Mouse (Mus musculus) hindbrain, embryonic 11.5 days (tissue): ENCODE results near the gene Sgms2. TPM values are rescaled to one million over a fixed set of nuclear protein-coding genes. Genes with fewer than 3 reads are reported as not detected.

Source experiments
- ATAC-seq: fragments of 200-750 bp; cut with Nextera tagmentation; 2 replicates; pipeline ENCODE4 v1.8.0; 2017; ENCODE audit warnings: mild to moderate bottlenecking, moderate TSS enrichment, moderate library complexity; ENCODE audit not compliant: low FRiP score
- DNase-seq: peaks from one replicate; pipeline ENCODE4 v3.0.0-alpha.2; 2015; ENCODE audit warnings: low spot score
- H3K27ac ChIP-seq: fragments of 300-500 bp; sonication (generic); 2 replicates; pipeline ENCODE4 v1.5.1; 2014; ENCODE audit warnings: mild to moderate bottlenecking, low read depth, low read length
- H3K27me3 ChIP-seq: fragments of 300-500 bp; sonication (generic); 2 replicates; pipeline ENCODE4 v1.6.1; 2014; ENCODE audit warnings: mild to moderate bottlenecking, low read length, moderate library complexity, mixed read lengths; ENCODE audit not compliant: control insufficient read depth, insufficient read depth
- H3K36me3 ChIP-seq: fragments of 300-500 bp; sonication (generic); 2 replicates; pipeline ENCODE4 v1.6.1; 2014; ENCODE audit warnings: mild to moderate bottlenecking, low read length, moderate library complexity, mixed read lengths; ENCODE audit not compliant: control insufficient read depth, insufficient read depth
- H3K4me1 ChIP-seq: fragments of 300-500 bp; sonication (generic); replicated peaks from 2 replicates; pipeline ENCODE4 v1.6.1; 2014; ENCODE audit warnings: low read length, mixed read lengths; ENCODE audit not compliant: control insufficient read depth, insufficient read depth
- H3K4me2 ChIP-seq: fragments of 300-500 bp; sonication (generic); replicated peaks from 2 replicates; pipeline ENCODE4 v1.6.1; 2014; ENCODE audit warnings: mild to moderate bottlenecking, low read depth, low read length
- H3K4me3 ChIP-seq: fragments of 300-500 bp; sonication (generic); 2 replicates; pipeline ENCODE4 v1.5.1; 2014; ENCODE audit warnings: low read depth, low read length
- H3K9ac ChIP-seq: fragments of 300-500 bp; sonication (generic); 2 replicates; pipeline ENCODE4 v1.6.1; 2014; ENCODE audit warnings: low read depth, low read length
- H3K9me3 ChIP-seq: fragments of 300-500 bp; sonication (generic); 2 replicates; pipeline ENCODE4 v1.6.1; 2016; ENCODE audit warnings: low read length; ENCODE audit not compliant: control insufficient read depth
- WGBS: fragments of 180-500 bp; shearing (Covaris S2); extraction: QIAGEN DNeasy Blood & Tissue Kit; methylation state at CpG from one replicate; pipeline ENCODE4 v1.1.7; 2014; 5-methylcytosine and 5-hydroxymethylcytosine counted together
- polyA plus RNA-seq: library from polyadenylated mRNA; unstranded; fragments of >200 nt; fragmentation: Nextera tagmentation; extraction: Ambion mirVana; gene quantifications from 2 replicates; pipeline ENCODE4 v1.2.1, GENCODE M21; 2014

Sgms2 gene
- polyA plus RNA-seq, 1 experiment from 2014 or later: 1.0 TPM

DNA sequence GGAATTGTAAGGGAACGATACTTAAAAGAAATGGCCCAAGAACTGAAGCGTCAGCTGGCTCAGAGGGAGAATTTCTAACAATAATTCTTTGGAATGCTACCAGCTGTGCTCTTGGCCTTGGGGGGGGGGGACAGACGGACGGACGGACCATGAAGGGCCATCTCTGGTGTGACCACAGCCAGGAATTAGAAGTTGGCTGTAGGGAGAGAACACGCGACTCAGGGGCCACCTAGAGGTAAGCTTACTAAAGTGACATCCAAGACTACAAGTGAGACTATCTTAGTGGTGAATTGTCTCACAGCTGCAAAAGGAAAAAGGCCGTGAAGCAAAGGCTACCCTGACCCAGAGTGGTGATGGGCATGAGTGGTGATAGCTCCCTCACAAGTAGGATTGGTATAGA lies 20.4 kb upstream of the Sgms2 start:
- H3K36me3 ChIP-seq: no peaks in the 10 kb centered on the region
- H3K9ac ChIP-seq: no peak overlapping the region
- ATAC-seq (no peak), DNase-seq (no peak)
- 80% methylated on average over 8 of the region's 8 CpGs for WGBS
- H3K4me2 ChIP-seq: no peak overlapping the region
- H3K4me1 ChIP-seq: no peaks in the 10 kb centered on the region
- H3K9me3 ChIP-seq: no peaks in the 10 kb centered on the region
- no peak overlapping the region for H3K27ac ChIP-seq
- no peak overlapping the region for H3K4me3 ChIP-seq
- no peaks in the 10 kb centered on the region for H3K27me3 ChIP-seq

DNA sequence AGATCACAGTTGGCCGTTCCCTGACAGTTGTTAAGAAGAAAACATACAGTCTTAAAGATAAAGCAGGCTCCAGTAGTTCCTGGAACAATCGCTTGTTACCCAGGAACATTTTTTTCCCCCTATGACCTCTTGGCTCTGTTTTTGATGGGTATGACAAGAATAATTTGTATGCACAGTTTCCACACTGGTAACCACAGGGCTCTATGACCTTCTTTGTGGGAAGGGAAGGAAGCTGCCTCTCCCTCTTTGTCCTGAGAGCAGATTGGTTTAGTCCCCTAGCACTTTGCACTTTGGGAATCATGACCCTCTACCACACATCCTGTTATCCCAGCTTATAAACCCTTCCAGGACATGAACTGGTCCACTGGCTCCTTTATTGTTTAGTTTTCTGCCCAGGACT lies 16.8 kb upstream of the Sgms2 start:
- H3K4me1 ChIP-seq: no peaks in the 10 kb centered on the region
- H3K27me3 ChIP-seq: no peaks in the 10 kb centered on the region
- WGBS: 65% methylated on average over 2 of the region's 2 CpGs
- no peak overlapping the region for H3K4me2 ChIP-seq
- no peak overlapping the region for H3K4me3 ChIP-seq
- no peak overlapping the region for H3K27ac ChIP-seq
- DNase-seq (no peak), ATAC-seq (no peak)
- H3K36me3 ChIP-seq: no peaks in the 10 kb centered on the region
- no peak overlapping the region for H3K9ac ChIP-seq
- H3K9me3 ChIP-seq: no peaks in the 10 kb centered on the region

DNA sequence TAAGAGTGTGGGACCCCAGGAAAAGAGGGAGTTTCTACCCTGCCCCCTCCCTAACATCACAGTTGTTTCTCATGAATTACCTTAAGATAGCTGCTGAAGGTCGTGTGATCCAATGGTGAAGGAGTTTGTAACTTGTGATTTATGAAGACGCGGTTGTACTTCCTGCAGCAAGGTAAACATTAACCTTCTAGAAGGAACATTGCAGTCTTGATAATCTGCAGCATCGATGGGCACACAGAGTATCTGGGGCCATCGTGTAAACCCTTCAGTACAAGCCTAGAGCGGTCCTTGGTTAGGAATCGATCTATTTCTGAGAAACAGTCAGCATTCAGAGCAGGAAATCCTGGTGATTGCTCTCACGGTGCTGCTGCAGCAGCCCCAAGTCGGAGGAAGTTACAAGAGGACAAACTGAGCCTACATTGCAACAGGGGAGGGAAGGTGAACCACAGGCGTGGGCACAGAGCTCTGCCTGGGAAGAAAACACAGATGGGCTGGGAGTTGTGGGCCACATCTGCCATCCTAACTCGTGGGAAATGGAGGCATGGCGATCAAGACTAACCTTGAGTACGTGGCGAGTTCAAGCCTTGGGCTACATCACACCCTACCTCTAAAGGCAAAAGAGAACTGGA lies 13.5 kb upstream of the Sgms2 start:
- ATAC-seq: no peak
- Histone ChIP-seq H3K4me2 (no peak overlapping the region), H3K27ac (no peak overlapping the region), H3K9me3 (no peaks in the 10 kb centered on the region), H3K4me1 (no peaks in the 10 kb centered on the region), H3K27me3 (no peaks in the 10 kb centered on the region), H3K9ac (no peak overlapping the region), H3K4me3 (no peak overlapping the region), H3K36me3 (no peaks in the 10 kb centered on the region)
- no peak for DNase-seq
- 87% methylated on average over 14 of the region's 14 CpGs for WGBS

DNA sequence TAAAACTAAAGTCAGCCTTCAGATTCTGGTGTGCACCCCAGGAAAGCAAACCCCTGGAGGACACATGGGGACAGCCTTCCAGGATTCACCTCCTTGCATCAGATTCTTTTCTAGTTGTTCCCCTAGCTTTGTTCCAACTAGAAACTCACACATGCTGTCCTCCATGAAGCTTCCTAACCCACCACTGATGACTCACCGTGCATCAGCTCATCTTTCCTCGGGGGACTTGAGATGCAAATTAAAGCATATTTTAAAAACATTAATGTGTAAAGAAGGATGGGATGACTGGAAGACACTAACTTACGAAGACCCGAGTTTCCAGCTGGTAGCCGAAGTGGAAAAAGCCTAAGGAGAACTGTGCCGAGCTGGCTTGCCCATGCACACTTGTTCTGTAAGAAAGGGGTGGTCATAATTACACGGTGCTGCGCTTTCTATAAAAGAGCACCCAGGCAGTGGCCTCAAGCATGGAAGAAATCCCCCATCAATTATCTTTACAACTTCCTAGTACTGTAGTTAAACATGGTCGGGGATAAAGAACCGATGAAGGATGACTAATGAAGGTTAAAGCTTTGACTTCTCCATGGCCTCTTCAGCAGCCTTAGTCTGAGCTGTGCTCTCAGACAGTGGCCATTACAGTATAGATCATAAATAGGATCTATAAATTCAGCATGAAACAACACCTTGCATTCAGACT lies 10.6 kb upstream of the Sgms2 start:
- H3K9me3 ChIP-seq: no peaks in the 10 kb centered on the region
- WGBS: 65% methylated on average over 10 of the region's 10 CpGs
- no peak overlapping the region for H3K4me2 ChIP-seq
- DNase-seq: no peak
- no peaks in the 10 kb centered on the region for H3K4me1 ChIP-seq
- H3K9ac ChIP-seq: no peak overlapping the region
- H3K27ac ChIP-seq: no peak overlapping the region
- H3K4me3 ChIP-seq: no peak overlapping the region
- H3K27me3 ChIP-seq: no peaks in the 10 kb centered on the region
- H3K36me3 ChIP-seq: no peaks in the 10 kb centered on the region
- ATAC-seq: no peak

DNA sequence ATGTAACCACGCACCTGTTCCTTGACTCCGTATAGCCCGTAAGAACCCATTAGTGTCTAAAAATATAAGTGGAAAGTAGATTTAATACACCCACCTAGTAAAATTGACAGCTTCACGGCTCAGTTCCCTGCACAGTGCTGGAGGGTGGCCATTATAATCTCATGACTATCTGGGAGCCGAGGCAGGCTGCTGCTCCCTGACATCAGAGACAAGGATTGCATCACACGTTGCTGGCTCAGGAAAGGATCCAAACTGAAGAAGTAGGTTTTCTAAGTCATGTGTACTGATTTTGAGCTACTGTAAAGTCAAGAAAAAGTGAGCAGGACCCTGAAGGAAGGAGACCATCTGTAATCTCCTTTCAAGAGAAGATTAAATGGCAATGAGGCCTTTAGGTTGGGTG lies 8.4 kb upstream of the Sgms2 start:
- Histone ChIP-seq H3K4me3 (no peak overlapping the region), H3K9me3 (no peaks in the 10 kb centered on the region), H3K27ac (no peak overlapping the region), H3K9ac (no peak overlapping the region), H3K4me2 (no peak overlapping the region), H3K36me3 (no peaks in the 10 kb centered on the region), H3K27me3 (no peaks in the 10 kb centered on the region), H3K4me1 (no peaks in the 10 kb centered on the region)
- DNase-seq (no peak), ATAC-seq (no peak)
- 83% methylated on average over 6 of the region's 6 CpGs for WGBS

DNA sequence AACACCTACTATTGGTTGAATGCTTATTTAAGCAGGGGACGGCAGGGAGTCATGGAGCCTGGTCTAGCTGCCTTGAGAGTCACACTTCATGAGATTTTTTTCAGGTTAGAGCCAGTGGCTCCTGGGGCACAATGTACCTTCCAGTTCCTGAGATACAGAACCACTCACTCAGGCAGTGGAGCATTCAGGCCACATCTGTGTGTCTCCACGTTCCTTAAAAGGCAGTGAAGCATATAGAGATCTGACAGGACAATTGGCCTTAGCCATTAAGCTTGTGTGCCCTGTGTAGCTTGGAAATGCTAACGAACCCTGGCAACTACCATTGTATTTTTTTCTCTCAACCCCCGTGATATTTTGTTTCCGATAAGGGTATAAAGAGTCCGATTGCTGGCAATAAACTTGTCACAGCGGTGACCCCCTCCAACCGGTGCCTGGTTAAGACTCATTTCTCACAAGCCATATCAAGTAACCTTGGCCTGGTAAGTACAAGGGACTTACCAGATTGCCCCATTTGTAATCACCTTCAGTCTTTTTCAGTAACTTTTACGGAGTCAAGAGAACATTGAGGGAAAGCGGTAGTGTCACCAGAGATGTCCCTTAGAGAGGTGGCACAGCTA lies 5.4 kb upstream of the Sgms2 start:
- H3K4me2 ChIP-seq: no peak overlapping the region
- WGBS: 56% methylated on average over 10 of the region's 10 CpGs
- H3K9ac ChIP-seq: no peak overlapping the region
- no peak for ATAC-seq
- DNase-seq: no peak
- no peak overlapping the region for H3K27ac ChIP-seq
- no peak overlapping the region for H3K4me3 ChIP-seq
- peaks cover 5% of the 10 kb centered on the region for H3K27me3 ChIP-seq
- H3K4me1 ChIP-seq: no peaks in the 10 kb centered on the region
- H3K36me3 ChIP-seq: no peaks in the 10 kb centered on the region
- no peaks in the 10 kb centered on the region for H3K9me3 ChIP-seq

DNA sequence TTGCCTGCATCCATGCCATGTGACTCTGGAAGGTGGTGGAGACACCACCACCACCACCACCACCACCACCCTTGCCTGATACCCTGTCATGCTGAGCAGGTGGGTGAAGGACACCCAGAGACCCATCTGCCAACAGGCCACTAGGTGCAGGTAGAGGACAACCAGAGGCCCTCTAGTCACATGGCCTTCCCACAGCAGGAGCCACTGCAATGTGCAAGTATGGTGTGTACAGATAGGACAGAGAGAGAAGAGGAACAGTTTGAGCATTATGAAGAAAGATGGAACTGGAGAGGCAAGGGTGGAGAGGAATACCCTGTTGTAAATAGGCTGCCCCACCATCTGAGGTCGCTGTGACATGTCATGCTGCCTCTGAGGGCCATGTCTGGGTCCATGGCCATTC lies 3.9 kb upstream of the Sgms2 start:
- Histone ChIP-seq H3K27me3 (peaks cover 12% of the 10 kb centered on the region), H3K36me3 (no peaks in the 10 kb centered on the region), H3K9ac (no peak overlapping the region), H3K9me3 (no peaks in the 10 kb centered on the region), H3K27ac (no peak overlapping the region), H3K4me1 (no peaks in the 10 kb centered on the region), H3K4me2 (no peak overlapping the region), H3K4me3 (no peak overlapping the region)
- WGBS: 74% methylated on average over 1 of the region's 1 CpGs
- DNase-seq (no peak), ATAC-seq (no peak)

DNA sequence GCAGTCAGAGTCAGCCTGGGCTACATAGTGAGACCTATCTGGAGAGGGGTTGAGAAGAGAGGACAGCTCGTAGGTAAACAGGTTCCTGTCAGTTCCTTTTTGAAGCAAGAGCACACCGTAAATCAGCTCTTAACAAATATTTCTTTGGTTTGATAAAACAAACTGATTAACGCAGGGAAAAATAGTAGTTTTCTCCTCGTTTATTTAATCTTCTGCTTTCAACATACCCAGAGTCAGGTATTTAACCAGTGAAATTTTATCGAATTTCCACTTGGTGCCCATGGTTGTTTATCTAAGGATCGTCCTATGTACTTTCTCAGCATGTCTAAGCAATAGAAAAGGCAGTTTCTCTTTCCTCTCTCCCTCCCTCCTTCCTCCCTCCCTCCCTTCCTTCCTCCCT lies 2.0 kb upstream of the Sgms2 start:
- Histone ChIP-seq H3K27me3 (peaks cover 18% of the 10 kb centered on the region), H3K4me3 (no peak overlapping the region), H3K36me3 (no peaks in the 10 kb centered on the region), H3K4me2 (no peak overlapping the region), H3K9me3 (no peaks in the 10 kb centered on the region), H3K4me1 (no peaks in the 10 kb centered on the region; the same call in 1 of the 2 replicates), H3K27ac (no peak overlapping the region), H3K9ac (no peak overlapping the region)
- DNase-seq (no peak), ATAC-seq (no peak)
- WGBS: 73% methylated on average over 6 of the region's 6 CpGs

DNA sequence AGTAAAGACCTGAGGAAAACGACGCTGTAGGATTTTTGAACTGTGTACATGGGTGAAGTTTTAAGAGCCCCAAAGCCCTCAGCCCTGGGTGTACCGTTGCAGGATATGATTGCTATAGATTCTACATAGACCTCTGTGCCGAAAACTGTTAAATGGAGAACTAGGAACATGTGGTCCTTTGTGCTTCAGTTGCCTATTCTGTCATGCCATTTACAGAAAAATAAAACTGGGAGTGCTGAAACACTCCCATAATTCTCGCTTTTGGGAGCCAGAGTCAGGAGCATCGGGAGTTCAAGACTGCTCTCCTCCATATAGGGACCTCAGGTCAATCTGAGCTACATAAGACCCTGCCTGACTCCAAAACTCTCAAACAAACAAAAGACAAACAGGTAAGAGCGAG lies 769 bp upstream of the Sgms2 start:
- ATAC-seq (no peak), DNase-seq (no peak)
- no peaks in the 10 kb centered on the region for H3K9me3 ChIP-seq
- WGBS: 92% methylated on average over 7 of the region's 7 CpGs
- peaks cover 23% of the 10 kb centered on the region for H3K27me3 ChIP-seq
- H3K4me3 ChIP-seq: no peak overlapping the region
- no peak overlapping the region for H3K9ac ChIP-seq
- no peak overlapping the region for H3K27ac ChIP-seq
- H3K36me3 ChIP-seq: no peaks in the 10 kb centered on the region
- no peak overlapping the region for H3K4me2 ChIP-seq
- H3K4me1 ChIP-seq: no peaks in the 10 kb centered on the region; the same call in 1 of the 2 replicates
